11 mouse cellular contexts compared by ENCODE assay signal in the genomic region with DNA sequence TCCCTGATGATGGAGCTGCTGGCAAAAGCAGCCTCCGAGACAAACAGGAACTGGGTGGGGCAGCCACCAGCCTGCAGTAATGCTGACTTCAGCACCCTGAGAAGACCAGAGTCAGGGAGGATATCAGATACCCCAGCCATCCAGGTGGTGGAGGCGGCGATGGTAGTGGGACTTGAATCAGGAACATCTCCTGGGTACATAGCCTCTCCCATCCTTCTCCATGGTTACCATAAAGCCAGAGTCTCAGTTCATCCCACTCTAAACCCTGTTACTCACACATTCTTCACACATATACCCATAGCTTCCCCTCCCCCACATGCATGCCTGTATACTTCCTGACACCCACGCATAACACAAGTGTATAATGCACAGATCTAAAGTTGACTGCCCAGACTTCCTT. TPM values are rescaled to one million over a fixed set of nuclear protein-coding genes. Genes with fewer than 3 reads are reported as not detected.
A peak's percentile ranks its signal among the peaks of the same experiment; 100 is the strongest.
DNase-seq lines count a peak whose midpoint lies in the region; ATAC-seq and TF ChIP-seq lines count a peak whose summit lies in the region.
"Had no signal": no experiment of that assay in that cellular context is flagged by ENCODE, and none has a peak within 500 bp of the region (broad histone marks: within the 10 kb centered on the region; RNA-seq: fewer than 3 reads in every experiment).

No protein-coding gene starts in this region.

- H3K9ac ChIP-seq in liver, adult 2 months (ENCODE audit: low read depth, low read length): peak overlapping the region; percentile 7
- H3K9ac ChIP-seq: liver, embryonic 15.5 days had no signal

- peak; percentile 75 for ATAC-seq in CD4-positive, CD25-positive, alpha-beta regulatory T cell, adult 4 months
- peak; percentile 81 for ATAC-seq in inflammation-experienced regulatory T-cells, adult 6 months
- ATAC-seq: intestine, postnatal 0 days had no signal

- peaks cover 11% of the 10 kb centered on the region; the same call in 1 of the 2 replicates for H3K4me1 ChIP-seq in liver, adult 2 months (ENCODE audit: control insufficient read depth, insufficient read depth, low read length)
- H3K4me1 ChIP-seq: liver, embryonic 15.5 days had no signal

- H3K36me3 ChIP-seq in liver, adult 2 months (ENCODE audit: control insufficient read depth, insufficient read depth, low read length): peaks cover 1% of the 10 kb centered on the region; the same call in 1 of the 2 replicates
- H3K36me3 ChIP-seq: liver, embryonic 15.5 days had no signal

- TF ChIP-seq POLR2A in liver, adult 2 months (IDR thresholded peaks at IDR 0.05; ENCODE audit: extremely low read depth, insufficient read depth, low read length): no peak

- no peak for TF ChIP-seq CTCF in liver, adult 2 months (IDR thresholded peaks at IDR 0.05; ENCODE audit: low read depth, low read length)

- H3K4me3 ChIP-seq in liver, adult 2 months (ENCODE audit: insufficient read depth, low read depth, low read length): no peak overlapping the region
- H3K4me3 ChIP-seq: liver, embryonic 15.5 days had no signal

- no peaks in the 10 kb centered on the region for H3K79me2 ChIP-seq in liver, adult 2 months (ENCODE audit: control insufficient read depth, insufficient read depth, low read length)

- DNase-seq in liver, adult 2 months (ENCODE audit: extremely low read depth, low read depth, low spot score): no peak
- no peak for DNase-seq in liver
- peak; percentile 56 for DNase-seq in thymus, postnatal 0 days (ENCODE audit: low spot score)
- no peak for DNase-seq in adrenal gland, postnatal 14 days
- DNase-seq in frontal cortex, postnatal 25 days (ENCODE audit: low spot score in 2 of 2): no peak
- no peak for DNase-seq in cerebellum, adult 9-11 months
- DNase-seq: kidney, postnatal 14 days had no signal

- peak overlapping the region; percentile 24 for H3K27ac ChIP-seq in liver, adult 2 months (replicated peaks; ENCODE audit: insufficient read depth, low read depth, low read length)
- H3K27ac ChIP-seq: liver, embryonic 15.5 days had no signal

- H3K27me3 ChIP-seq in liver, adult 2 months (ENCODE audit: control insufficient read depth, insufficient read depth, low read length): no peaks in the 10 kb centered on the region
- H3K27me3 ChIP-seq: liver, embryonic 15.5 days had no signal

- 71% methylated on average over 4 of the region's 4 CpGs for WGBS in liver, adult 2 months

RNA-seq across cellular contexts. Expression of a gene that starts 18.3 kb away (rescaled TPM):
- 37.5 and 40.6 TPM in 2 replicates for total RNA-seq in liver, adult 2 months (2014; rRNA removed)
- 26.0 and 30.6 TPM in 2 replicates for polyA plus RNA-seq in liver, adult 2 months (2012; rRNA removed)
- 10 to 100 TPM; 45.6 to 82.6 TPM for polyA plus RNA-seq in CD4-positive, CD25-positive, alpha-beta regulatory T cell, adult 4 months (2017; shearing (Covaris generic))
- polyA plus RNA-seq in inflammation-experienced regulatory T-cells, adult 6 months (2017; shearing (Covaris generic)): 10 to 100 TPM; 54.9 to 87.1 (median 77.4) TPM
- 3.7 and 4.6 TPM in 2 replicates for polyA plus RNA-seq in thymus, postnatal 0 days (2015; fragmentation: Nextera tagmentation; extraction: Ambion mirVana)
- 72.5 and 74.0 TPM in 2 replicates for total RNA-seq in adrenal gland, postnatal 14 days (2021)
